Mouse (Mus musculus) ES-E14 (cell line): Measurements from ENCODE around the gene Il21r. TPM values are rescaled to one million over a fixed set of nuclear protein-coding genes. Genes with fewer than 3 reads are reported as not detected.

Source experiments
- DNase-seq: peaks from one replicate; pipeline ENCODE4 v3.0.0-alpha.2; 2013; ENCODE audit warnings: low read depth, low spot score
- H3K27ac ChIP-seq: 2 replicates; pipeline ENCODE4 v1.5.1; 2012; ENCODE audit warnings: low read depth, mild to moderate bottlenecking, low read length, moderate library complexity, mixed read lengths; ENCODE audit not compliant: poor library complexity, insufficient read depth, severe bottlenecking
- H3K36me3 ChIP-seq: 2 replicates; pipeline ENCODE4 v1.6.1; 2012; ENCODE audit warnings: mild to moderate bottlenecking, low read length, moderate library complexity, mixed read lengths; ENCODE audit not compliant: control insufficient read depth, poor library complexity, insufficient read depth, severe bottlenecking
- H3K4me1 ChIP-seq, 2 experiments: fragments of 150-350 bp in 1 of 2; sonication (generic) in 1 of 2; 2 replicates each; pipeline ENCODE4 v1.6.1; 2012; ENCODE audit warnings: low read length in 2 of 2, mild to moderate bottlenecking in 1 of 2, mixed read lengths in 1 of 2; ENCODE audit not compliant: control insufficient read depth in 2 of 2, insufficient read depth in 2 of 2, poor library complexity in 1 of 2
- H3K4me3 ChIP-seq, 2 experiments: fragments of 150-350 bp in 1 of 2; sonication (generic) in 1 of 2; 2 replicates each; pipeline ENCODE4 v1.5.1; 2012; ENCODE audit warnings: low read length in 2 of 2, low read depth in 1 of 2, mild to moderate bottlenecking in 1 of 2, mixed read lengths in 1 of 2; ENCODE audit not compliant: insufficient read depth in 1 of 2, poor library complexity in 1 of 2, severe bottlenecking in 1 of 2
- H3K9ac ChIP-seq: 2 replicates; pipeline ENCODE4 v1.6.1; 2012; ENCODE audit warnings: low read depth, mild to moderate bottlenecking, low read length, mixed read lengths; ENCODE audit not compliant: poor library complexity, insufficient read depth, severe bottlenecking
- H3K9me3 ChIP-seq: fragments of 150-350 bp; sonication (generic); 2 replicates; pipeline ENCODE4 v1.6.1; 2012; ENCODE audit warnings: low read depth, mild to moderate bottlenecking, low read length; ENCODE audit not compliant: control insufficient read depth, insufficient read depth
- CHD2 ChIP-seq: IDR thresholded peaks from 2 replicates; pipeline ENCODE4 v1.6.1; 2014; ENCODE audit warnings: mild to moderate bottlenecking, low read depth, low read length, inconsistent platforms
- HCFC1 ChIP-seq: IDR thresholded peaks from 2 replicates; pipeline ENCODE4 v1.6.1; 2012; ENCODE audit warnings: low read length, inconsistent platforms, borderline replicate concordance; ENCODE audit not compliant: insufficient read depth
- MAFK ChIP-seq: IDR thresholded peaks from 2 replicates; pipeline ENCODE4 v1.6.1; 2014; ENCODE audit warnings: mild to moderate bottlenecking, low read depth, low read length, inconsistent platforms; ENCODE audit not compliant: insufficient read depth
- ZC3H11A ChIP-seq: IDR thresholded peaks from 2 replicates; pipeline ENCODE4 v1.6.1; 2012; ENCODE audit warnings: low read depth, mild to moderate bottlenecking, inconsistent platforms, low read length, borderline replicate concordance
- ZNF384 ChIP-seq: IDR thresholded peaks from 2 replicates; pipeline ENCODE4 v1.6.1; 2012; ENCODE audit warnings: low read depth, low read length, inconsistent platforms
- in situ Hi-C, 2 experiments: fragments of 600-800 bp; cut with MboI; formaldehyde crosslinking; loops; one replicate each; pipeline ENCODE4 v1.15.1; 2025; ENCODE audit warnings: low sequenced_read_pairs in 2 of 2, inconsistent platforms in 1 of 2; ENCODE audit not compliant: unreplicated experiment in 2 of 2
- total RNA-seq: library from RNA; depleted of rRNA; stranded (reverse); fragments of 300-350 nt; gene quantifications from 2 replicates; pipeline ENCODE4 v1.2.3, GENCODE M21; 2012

Gene Il21r
- total RNA-seq, 1 experiment: 0.58 TPM

DNA sequence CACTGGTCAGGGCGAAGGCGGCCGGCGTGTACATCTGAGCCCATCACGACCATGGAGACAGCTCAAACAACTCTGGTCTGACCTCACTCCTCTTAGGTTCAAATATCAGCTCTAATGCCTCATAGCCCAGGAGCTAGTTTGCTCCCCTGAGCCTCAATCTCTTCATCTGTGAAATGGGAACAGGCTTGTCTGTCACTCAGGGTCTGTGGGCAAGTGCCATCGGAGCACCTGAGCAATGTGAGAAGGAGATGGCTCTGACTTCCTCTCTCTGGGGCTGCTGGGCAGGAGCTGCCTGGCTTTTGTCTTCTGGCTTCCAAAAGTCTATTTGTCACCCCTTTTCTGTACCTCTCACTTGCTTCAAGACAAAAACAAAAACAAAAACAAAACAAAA lies 2.0 kb upstream of the Il21r start:
- no peaks in the 10 kb centered on the region for H3K36me3 ChIP-seq
- in situ Hi-C loops: no loop called here
- no peaks in the 10 kb centered on the region for H3K9me3 ChIP-seq
- no peak for TF ChIP-seq ZC3H11A
- TF ChIP-seq ZNF384: no peak
- TF ChIP-seq CHD2: no peak
- no peak for TF ChIP-seq HCFC1
- no peak for TF ChIP-seq MAFK
- no peak overlapping the region for H3K9ac ChIP-seq
- no peak for DNase-seq
- no peak overlapping the region for H3K27ac ChIP-seq
- no peaks in the 10 kb centered on the region for H3K4me1 ChIP-seq
- H3K4me3 ChIP-seq: no peak overlapping the region

DNA sequence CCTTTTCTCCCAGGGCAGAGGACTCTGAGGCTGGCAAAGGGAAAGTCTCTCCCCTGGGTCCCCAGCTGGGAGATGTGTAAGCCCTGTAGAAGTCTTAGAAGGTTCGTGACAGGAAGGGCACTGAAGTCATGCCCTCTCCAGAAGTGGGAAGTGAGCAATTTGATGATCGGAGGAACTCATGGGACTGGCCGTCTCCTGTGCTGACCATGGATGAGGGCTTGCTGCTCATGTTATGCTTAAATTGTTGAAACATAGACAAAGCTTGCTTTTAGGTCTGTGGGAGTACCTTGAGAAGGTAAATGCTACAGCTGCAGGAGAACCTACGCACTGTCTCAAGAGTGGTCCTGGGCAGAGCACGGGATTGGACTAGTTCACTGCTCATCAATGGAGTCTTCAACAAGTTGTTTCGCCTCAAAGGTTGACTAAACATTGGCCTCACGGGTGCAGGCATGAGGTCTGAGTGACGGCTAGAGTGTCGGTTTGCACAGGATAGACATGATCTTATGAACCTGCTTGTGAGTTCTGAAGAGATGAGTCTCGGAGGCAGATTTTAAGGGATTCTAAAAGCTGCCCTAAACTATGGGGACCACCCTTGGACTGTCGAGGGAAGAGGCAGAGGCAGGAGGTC lies 1.3 kb upstream of the Il21r start:
- H3K36me3 ChIP-seq: no peaks in the 10 kb centered on the region
- in situ Hi-C loops: no loop called here
- DNase-seq: no peak
- no peaks in the 10 kb centered on the region for H3K4me1 ChIP-seq
- no peaks in the 10 kb centered on the region for H3K9me3 ChIP-seq
- no peak overlapping the region for H3K27ac ChIP-seq
- no peak overlapping the region for H3K4me3 ChIP-seq
- H3K9ac ChIP-seq: no peak overlapping the region
- TF ChIP-seq CHD2 (no peak), MAFK (no peak), HCFC1 (no peak), ZNF384 (no peak), ZC3H11A (no peak)

DNA sequence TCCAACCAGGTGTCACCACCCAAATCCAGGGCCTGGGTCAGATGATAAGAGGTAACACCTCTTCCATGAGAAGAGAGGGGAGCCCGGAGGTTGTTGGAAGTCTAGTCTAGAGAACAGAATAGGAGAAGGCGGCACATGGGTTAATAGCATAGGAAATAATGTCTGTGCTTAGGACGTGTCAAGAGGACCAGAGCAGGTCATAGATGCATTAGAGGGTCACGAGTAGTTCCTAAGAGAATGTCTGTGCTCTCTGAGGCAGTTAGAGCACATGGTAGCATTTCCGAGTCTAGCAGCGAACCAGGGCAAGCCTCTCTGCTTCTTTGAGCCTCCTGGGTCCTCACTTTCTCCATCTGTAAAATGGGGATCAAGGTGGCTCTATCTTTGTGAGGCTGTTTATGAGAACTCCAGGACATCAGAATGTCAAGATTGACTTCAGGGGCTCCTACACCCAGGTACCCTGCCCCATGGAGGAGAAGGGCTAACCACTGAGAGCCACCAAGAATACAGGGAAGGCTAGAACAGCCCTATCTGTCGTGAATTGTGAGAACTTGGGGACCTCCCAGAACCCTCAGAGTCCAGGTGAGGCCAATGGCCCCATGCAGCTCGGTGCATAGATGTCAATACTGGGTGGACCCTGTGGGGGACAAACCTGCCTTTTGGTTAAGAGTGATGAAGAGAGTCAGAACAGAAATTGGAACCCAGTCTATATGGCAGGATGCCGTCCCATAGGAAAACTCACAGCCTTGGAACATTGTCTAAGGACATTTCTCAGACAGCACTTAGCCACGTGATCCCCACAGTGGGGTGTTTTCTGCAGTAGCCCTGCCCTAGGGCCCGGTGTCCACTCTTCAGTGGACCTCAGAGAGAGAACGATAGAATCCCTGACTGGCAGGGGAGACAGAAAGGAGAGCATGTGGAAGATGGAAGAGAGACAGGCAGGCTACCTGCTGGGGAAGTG lies 1.4 kb downstream of the Il21r start:
- Histone ChIP-seq H3K9me3 (no peaks in the 10 kb centered on the region), H3K27ac (no peak overlapping the region), H3K36me3 (no peaks in the 10 kb centered on the region), H3K9ac (no peak overlapping the region), H3K4me3 (no peak overlapping the region), H3K4me1 (no peaks in the 10 kb centered on the region)
- TF ChIP-seq ZNF384 (no peak), CHD2 (no peak), MAFK (no peak), ZC3H11A (no peak), HCFC1 (no peak)
- in situ Hi-C loops: no loop called here
- no peak for DNase-seq

DNA sequence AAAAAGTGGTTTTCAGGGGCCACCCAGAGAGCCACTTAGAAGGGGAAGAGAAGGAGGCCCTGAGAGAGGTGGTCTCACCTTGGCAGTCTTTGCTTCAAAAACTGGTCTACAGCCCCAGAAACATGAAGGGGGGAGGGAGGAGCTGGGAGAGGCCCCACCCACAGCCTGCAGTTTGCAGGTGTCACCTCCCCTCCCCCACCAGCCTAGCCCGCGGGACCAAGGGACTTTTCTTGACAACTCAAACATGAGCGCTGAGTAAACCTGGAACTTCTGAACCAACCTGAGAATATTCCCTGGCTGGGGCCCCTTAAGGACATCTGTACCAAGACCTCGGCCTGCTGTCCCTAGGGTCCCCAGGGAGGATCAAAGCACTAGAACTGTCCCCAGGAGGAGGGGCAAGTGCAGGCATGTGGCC lies 2.5 kb downstream of the Il21r start:
- TF ChIP-seq ZNF384: no peak
- TF ChIP-seq MAFK: no peak
- no peak for TF ChIP-seq HCFC1
- no peak for TF ChIP-seq CHD2
- TF ChIP-seq ZC3H11A: no peak
- Histone ChIP-seq H3K4me3 (no peak overlapping the region), H3K9me3 (no peaks in the 10 kb centered on the region), H3K36me3 (no peaks in the 10 kb centered on the region), H3K27ac (no peak overlapping the region), H3K4me1 (no peaks in the 10 kb centered on the region), H3K9ac (no peak overlapping the region)
- no peak for DNase-seq
- in situ Hi-C loops: no loop called here
